Mouse (Mus musculus): ENCODE data around the gene Npm3. TPM values are rescaled to one million over a fixed set of nuclear protein-coding genes. Genes with fewer than 3 reads are reported as not detected.

Npm3 gene
- polyA plus RNA-seq, 1 experiment from 2014 or later = 17.0 TPM

GRCm38 (mm10) chr19:45731658-45732057, 17.7 kb downstream of the Npm3 start:
- H3K27me3 ChIP-seq = peaks cover 49% of the 10 kb centered on the region
- no peak overlapping the region for H3K4me2 ChIP-seq (replicated peaks)
- peaks cover under 1% of the 10 kb centered on the region; the same call in 1 of the 2 replicates for H3K4me1 ChIP-seq
- H3K9ac ChIP-seq = no peak overlapping the region
- H3K36me3 ChIP-seq = no peaks in the 10 kb centered on the region
- ATAC-seq (ENCODE audit: insufficient number of reproducible peaks, low FRiP score, low TSS enrichment, low read depth) = no peak
- no peak overlapping the region for H3K27ac ChIP-seq (replicated peaks)
- H3K9me3 ChIP-seq (replicated peaks) = no peaks in the 10 kb centered on the region
- 83% methylated on average over 7 of the region's 7 CpGs for WGBS
- no peak overlapping the region for H3K4me3 ChIP-seq (replicated peaks)

GRCm38 (mm10) chr19:45730042-45730441, 19.3 kb downstream of the Npm3 start:
- 79% methylated on average over 8 of the region's 8 CpGs for WGBS
- no peak overlapping the region for H3K4me3 ChIP-seq (replicated peaks)
- H3K27me3 ChIP-seq = peaks cover 33% of the 10 kb centered on the region
- H3K4me1 ChIP-seq = peaks cover 6% of the 10 kb centered on the region
- no peak overlapping the region for H3K4me2 ChIP-seq (replicated peaks)
- H3K27ac ChIP-seq (replicated peaks) = no peak overlapping the region
- no peaks in the 10 kb centered on the region for H3K36me3 ChIP-seq
- no peak overlapping the region for H3K9ac ChIP-seq
- no peak for ATAC-seq (ENCODE audit: insufficient number of reproducible peaks, low FRiP score, low TSS enrichment, low read depth)
- H3K9me3 ChIP-seq (replicated peaks) = no peaks in the 10 kb centered on the region

- H3K27ac ChIP-seq (replicated peaks) = no peak overlapping the region
- H3K27me3 ChIP-seq = peaks cover 6% of the 10 kb centered on the region
- no peaks in the 10 kb centered on the region for H3K9me3 ChIP-seq (replicated peaks)
- no peak overlapping the region for H3K4me3 ChIP-seq (replicated peaks)
- no peak for ATAC-seq (ENCODE audit: insufficient number of reproducible peaks, low FRiP score, low TSS enrichment, low read depth)
- H3K4me2 ChIP-seq (replicated peaks) = no peak overlapping the region
- 69% methylated on average over 10 of the region's 10 CpGs for WGBS
- no peaks in the 10 kb centered on the region for H3K36me3 ChIP-seq
- peaks cover 6% of the 10 kb centered on the region for H3K4me1 ChIP-seq
- no peak overlapping the region for H3K9ac ChIP-seq
Observed at GRCm38 (mm10) chr19:45727231-45727630, 22.2 kb downstream of the Npm3 start.

- ATAC-seq (ENCODE audit: insufficient number of reproducible peaks, low FRiP score, low TSS enrichment, low read depth) = no peak
- Histone ChIP-seq H3K9ac (no peak overlapping the region), H3K36me3 (no peaks in the 10 kb centered on the region), H3K9me3 (replicated peaks) (no peaks in the 10 kb centered on the region), H3K4me3 (replicated peaks) (no peak overlapping the region), H3K27ac (replicated peaks) (no peak overlapping the region), H3K4me1 (peaks cover 6% of the 10 kb centered on the region), H3K4me2 (replicated peaks) (no peak overlapping the region), H3K27me3 (no peaks in the 10 kb centered on the region)
- 12% methylated on average over 14 of the region's 14 CpGs for WGBS
Observed at GRCm38 (mm10) chr19:45725677-45726277, 23.6 kb downstream of the Npm3 start.

GRCm38 (mm10) chr19:45722188-45722587, 27.2 kb downstream of the Npm3 start:
- Histone ChIP-seq H3K4me2 (replicated peaks) (no peak overlapping the region), H3K4me3 (replicated peaks) (no peak overlapping the region), H3K9me3 (replicated peaks) (no peaks in the 10 kb centered on the region), H3K27me3 (no peaks in the 10 kb centered on the region), H3K9ac (no peak overlapping the region), H3K27ac (replicated peaks) (no peak overlapping the region), H3K36me3 (no peaks in the 10 kb centered on the region), H3K4me1 (peaks cover 9% of the 10 kb centered on the region)
- 46% methylated on average over 5 of the region's 5 CpGs for WGBS
- ATAC-seq (ENCODE audit: insufficient number of reproducible peaks, low FRiP score, low TSS enrichment, low read depth) = no peak

- no peak for ATAC-seq (ENCODE audit: insufficient number of reproducible peaks, low FRiP score, low TSS enrichment, low read depth)
- WGBS = 44% methylated on average over 3 of the region's 3 CpGs
- no peaks in the 10 kb centered on the region for H3K9me3 ChIP-seq (replicated peaks)
- no peak overlapping the region for H3K4me3 ChIP-seq (replicated peaks)
- no peaks in the 10 kb centered on the region for H3K27me3 ChIP-seq
- H3K27ac ChIP-seq (replicated peaks) = no peak overlapping the region
- peaks cover 4% of the 10 kb centered on the region; the same call in 1 of the 2 replicates for H3K4me1 ChIP-seq
- H3K36me3 ChIP-seq = no peaks in the 10 kb centered on the region
- H3K4me2 ChIP-seq (replicated peaks) = 0 out of 2 replicates have a peak overlapping the region, but pooled peaks have one; percentile 21
- H3K9ac ChIP-seq = no peak overlapping the region
Observed at GRCm38 (mm10) chr19:45718286-45718685, 31.1 kb downstream of the Npm3 start.

GRCm38 (mm10) chr19:45717493-45718220, 31.7 kb downstream of the Npm3 start:
- Histone ChIP-seq H3K9me3 (replicated peaks) (no peaks in the 10 kb centered on the region), H3K9ac (no peak overlapping the region), H3K4me3 (replicated peaks) (no peak overlapping the region), H3K27ac (replicated peaks) (no peak overlapping the region), H3K27me3 (no peaks in the 10 kb centered on the region), H3K4me1 (peaks cover 4% of the 10 kb centered on the region; the same call in 1 of the 2 replicates), H3K4me2 (replicated peaks) (peak overlapping the region; percentile 21; the same call in 1 of the 2 replicates), H3K36me3 (no peaks in the 10 kb centered on the region)
- 12% methylated on average over 16 of the region's 16 CpGs for WGBS
- ATAC-seq (ENCODE audit: insufficient number of reproducible peaks, low FRiP score, low TSS enrichment, low read depth) = peak; percentile 51

GRCm38 (mm10) chr19:45708704-45709103, 40.7 kb downstream of the Npm3 start:
- ATAC-seq (ENCODE audit: insufficient number of reproducible peaks, low FRiP score, low TSS enrichment, low read depth) = no peak
- Histone ChIP-seq H3K9ac (no peak overlapping the region), H3K9me3 (replicated peaks) (no peaks in the 10 kb centered on the region), H3K27ac (replicated peaks) (no peak overlapping the region), H3K4me2 (replicated peaks) (no peak overlapping the region), H3K4me3 (replicated peaks) (no peak overlapping the region), H3K36me3 (no peaks in the 10 kb centered on the region), H3K4me1 (no peaks in the 10 kb centered on the region), H3K27me3 (no peaks in the 10 kb centered on the region)
- whole genome bisulfite sequencing = 75% methylated on average over 3 of the region's 3 CpGs

Other genes with a start within 250 kb of the Npm3 start
- 14.4 and 15.5 TPM in 2 replicates for gene Poll, start 189.1 kb downstream of the Npm3 start, polyA plus RNA-seq (2015; fragmentation: Nextera tagmentation; extraction: Ambion mirVana)
- 46.0 and 53.7 TPM in 2 replicates for gene Gm17018, start 189.0 kb downstream of the Npm3 start, polyA plus RNA-seq (2015; fragmentation: Nextera tagmentation; extraction: Ambion mirVana)
- 6.0 and 6.2 TPM in 2 replicates for gene Fbxw4, start 89.3 kb downstream of the Npm3 start, polyA plus RNA-seq (2015; fragmentation: Nextera tagmentation; extraction: Ambion mirVana)
- 0.15 and 0.21 TPM in 2 replicates for gene Fgf8, start 6.7 kb downstream of the Npm3 start, polyA plus RNA-seq (2015; fragmentation: Nextera tagmentation; extraction: Ambion mirVana)
- 53.0 and 55.9 TPM in 2 replicates for gene Mgea5, start 34.2 kb upstream of the Npm3 start, polyA plus RNA-seq (2015; fragmentation: Nextera tagmentation; extraction: Ambion mirVana)
- gene Kcnip2, start 66.5 kb upstream of the Npm3 start, polyA plus RNA-seq (2015; fragmentation: Nextera tagmentation; extraction: Ambion mirVana) = 2.1 and 2.5 TPM in 2 replicates
- gene Armh3, start 248.9 kb upstream of the Npm3 start, polyA plus RNA-seq (2015; fragmentation: Nextera tagmentation; extraction: Ambion mirVana) = 16.6 and 20.5 TPM in 2 replicates

Measured in embryonic facial prominence, embryonic 15.5 days (tissue).